Mouse (Mus musculus) brain, adult 2 months (tissue): ENCODE measurements at regions not wholly inside any gene's neighbourhood (a gene's known extent, or its start where the extent isn't known, plus 50 kb on each side); places are given as distances from the start of the nearest gene placed in this dataset.

ENCODE experiments used
- DNase-seq: peaks from one replicate; pipeline ENCODE4 v3.0.0; 2011; ENCODE audit warnings: low read depth, low spot score

DNA sequence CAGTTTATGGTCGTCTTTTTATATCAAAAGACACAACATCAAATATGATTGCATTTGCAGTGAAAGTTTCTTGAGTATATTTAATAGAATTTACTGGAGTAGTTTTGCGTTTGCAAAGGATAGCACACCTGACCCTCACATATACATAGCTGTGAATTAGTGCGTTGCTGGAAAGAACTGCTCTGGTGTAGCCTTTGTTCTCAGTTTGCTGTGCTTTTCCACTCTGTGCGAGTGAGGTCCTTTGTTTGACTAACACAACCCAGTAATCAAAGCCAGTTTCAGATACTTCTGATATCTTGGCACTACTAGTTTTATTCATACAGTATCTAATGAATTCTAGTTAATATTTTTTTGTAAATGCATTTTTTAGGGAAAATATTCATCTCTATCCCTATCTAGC, 84.7 kb downstream of the Trim52 start:
- DNase-seq, result no peak

DNA sequence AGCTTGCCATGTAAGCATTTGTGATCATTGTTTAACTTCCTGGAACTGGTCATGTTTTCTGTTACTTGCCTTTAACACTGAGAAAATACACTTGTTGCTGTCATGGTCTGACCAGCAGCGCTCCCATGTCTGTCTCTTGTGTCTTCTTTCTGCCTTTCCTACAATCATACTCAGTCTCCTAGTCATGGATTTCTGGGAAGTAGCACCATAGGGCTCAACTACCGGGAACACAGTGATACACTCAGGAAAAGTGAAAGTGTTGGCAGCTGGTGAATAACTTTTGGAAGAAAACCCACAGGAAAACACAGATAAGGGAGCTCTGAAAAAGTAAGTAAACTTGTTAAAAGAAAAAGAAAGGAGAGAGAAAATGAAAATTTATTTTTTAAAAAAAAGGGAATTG, 87.6 kb downstream of the Trim52 start:
- no peak for DNase-seq

DNA sequence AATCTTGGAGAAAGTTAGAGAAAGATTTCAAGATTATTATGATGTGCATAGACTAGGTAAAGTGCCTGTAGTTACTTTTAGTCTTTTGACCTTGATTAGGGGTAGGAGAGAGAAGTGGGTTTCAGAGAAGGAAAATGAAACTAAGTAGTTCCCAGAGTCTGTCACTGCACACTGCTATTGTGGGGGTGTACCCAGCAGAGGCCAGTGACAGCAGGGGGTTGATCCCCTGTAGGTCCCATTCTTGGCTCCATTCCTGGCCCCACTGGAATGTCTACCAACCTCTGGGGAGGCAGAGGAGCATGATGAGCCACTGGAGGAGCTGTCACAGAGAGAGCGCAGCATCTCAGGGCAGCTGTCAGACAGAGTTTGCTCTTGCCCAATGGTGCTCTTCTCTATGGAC, 88.1 kb downstream of the Trim52 start:
- DNase-seq, result no peak

DNA sequence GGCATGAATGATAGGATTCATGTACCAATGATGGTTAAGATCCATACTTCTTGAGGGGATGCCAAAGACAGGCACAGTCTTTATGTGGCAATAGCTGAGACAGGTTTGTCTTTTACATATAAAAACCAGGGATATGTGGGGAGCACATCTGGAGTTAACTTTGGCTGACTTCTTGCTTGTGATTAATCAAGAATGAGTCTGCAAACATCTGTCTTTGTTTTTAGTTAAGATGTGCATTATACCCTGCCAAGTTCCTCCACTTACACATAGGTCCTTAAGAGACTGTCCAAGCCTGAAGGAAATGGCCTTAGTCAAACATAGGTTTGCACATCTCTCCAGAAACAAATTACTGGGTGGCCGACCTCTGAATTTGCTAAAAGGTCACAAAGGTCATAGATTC, 91.8 kb downstream of the Trim52 start:
- DNase-seq, result no peak

DNA sequence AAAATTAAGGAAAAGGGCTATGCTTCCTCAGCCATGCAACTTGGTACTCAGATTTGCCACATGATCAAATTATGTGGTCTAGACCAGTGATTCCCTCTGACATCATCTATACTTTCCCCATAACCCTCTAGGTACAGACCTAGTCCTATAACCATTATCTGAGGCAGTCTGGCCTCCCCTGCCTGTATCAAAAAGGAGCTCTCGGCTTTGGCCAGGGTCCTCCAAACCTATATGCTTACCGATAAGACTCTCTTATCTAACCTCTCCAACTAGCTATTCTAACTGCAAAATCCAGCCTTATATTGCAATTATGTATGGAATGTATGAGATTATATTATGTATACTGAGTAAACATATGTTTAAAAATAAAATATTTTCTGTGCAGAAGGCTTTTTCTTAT, 93.1 kb downstream of the Trim52 start:
- DNase-seq, result no peak

DNA sequence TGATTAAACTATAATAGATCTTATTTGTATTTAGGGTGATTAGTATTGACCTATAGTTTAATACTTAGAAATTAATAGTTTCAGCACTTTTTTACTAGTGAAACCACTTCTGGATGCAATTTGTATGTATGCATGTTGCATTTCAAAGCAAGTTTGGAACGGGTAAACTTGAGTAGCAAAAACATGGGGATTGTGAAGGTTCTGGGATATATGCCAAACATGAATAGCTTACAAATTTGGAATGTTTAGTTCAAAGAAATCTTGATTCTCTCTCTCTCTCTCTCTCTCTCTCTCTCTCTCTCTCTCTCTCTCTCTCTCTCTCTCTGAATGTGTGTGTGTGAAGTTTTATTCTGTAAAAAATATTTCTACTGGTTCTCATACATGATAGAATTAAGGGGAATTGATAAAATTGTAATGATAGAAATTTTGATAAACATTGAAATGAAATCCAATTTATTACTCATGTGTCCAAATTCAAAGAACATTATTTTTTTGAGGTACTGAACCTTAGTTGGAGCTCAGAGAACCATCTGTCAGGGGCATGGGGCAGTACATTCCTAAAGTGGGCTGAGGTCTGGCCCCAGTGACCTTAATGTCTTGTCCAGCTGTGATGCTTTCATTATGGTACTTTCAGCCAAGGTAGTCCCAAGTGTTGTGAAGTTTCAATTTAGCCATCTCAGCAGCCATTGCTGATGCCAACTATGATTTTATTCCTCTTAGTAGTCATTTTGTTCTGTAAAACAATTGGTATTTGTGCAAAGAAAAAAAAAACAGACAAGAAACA, 93.7 kb downstream of the Trim52 start:
- peak; percentile 3 for DNase-seq

DNA sequence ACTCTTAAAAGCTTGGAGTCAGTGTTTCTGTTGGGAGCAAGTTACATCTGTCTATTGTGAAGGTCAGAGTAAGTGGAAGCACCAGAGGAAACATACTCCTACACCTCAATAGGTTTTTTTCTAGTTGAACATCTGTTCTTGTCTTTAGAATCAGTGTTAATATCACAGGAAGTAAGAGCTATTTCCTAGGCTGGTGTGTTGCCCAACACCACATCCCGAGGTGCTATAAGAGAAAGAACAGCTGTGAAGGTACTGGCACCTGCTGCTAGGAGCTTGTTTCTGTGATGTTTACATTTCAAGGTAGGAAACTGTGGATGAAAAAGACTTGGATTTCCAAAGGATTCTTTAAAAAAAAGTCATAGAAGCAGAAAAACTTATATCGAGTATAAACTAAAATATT, 105.1 kb downstream of the Trim52 start:
- peak; percentile 4 for DNase-seq

DNA sequence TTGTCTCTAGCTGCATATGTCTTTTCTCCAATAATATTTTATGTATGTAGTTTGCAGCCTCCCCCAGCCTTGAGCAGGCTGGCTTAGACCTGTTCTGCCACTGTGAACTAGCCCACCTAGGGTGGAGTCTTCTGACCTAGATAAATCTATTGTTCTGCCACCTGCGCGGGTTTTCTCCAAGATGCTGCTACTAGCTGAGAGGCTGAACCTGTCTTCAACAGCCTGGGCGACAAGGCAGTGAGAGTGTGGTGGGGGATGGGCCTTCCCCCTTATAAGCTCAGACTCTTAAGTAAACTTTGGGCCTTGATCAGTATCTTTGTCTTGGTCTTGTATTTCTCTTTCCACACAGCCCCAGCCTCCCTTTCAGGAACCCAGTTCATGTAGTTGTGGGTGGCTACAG, 111.7 kb downstream of the Trim52 start:
- DNase-seq, result no peak

DNA sequence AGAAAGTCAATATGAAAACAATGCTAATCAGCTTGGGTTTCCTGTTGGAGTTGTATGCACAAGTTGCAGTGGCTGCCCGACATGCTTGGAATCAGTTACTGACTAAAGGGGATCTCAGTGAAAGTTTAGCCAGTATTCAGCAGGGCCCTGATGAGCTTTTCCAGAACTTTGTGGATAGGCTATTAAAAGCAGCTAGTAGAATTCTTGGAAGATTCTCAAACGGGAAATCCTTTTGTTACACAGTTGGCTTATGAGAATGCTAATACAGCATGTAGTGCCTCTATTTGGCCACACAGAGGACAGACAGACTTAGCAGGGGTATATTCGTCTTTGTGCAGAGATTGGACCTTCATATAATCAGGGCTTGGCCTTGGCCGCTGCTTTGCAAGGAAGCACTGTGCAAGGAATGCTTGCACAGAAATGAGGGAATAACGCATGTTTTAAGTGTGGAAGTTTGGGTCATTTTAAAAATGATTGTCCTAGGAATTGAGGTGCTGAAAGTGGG, 113.3 kb downstream of the Trim52 start:
- no peak for DNase-seq

DNA sequence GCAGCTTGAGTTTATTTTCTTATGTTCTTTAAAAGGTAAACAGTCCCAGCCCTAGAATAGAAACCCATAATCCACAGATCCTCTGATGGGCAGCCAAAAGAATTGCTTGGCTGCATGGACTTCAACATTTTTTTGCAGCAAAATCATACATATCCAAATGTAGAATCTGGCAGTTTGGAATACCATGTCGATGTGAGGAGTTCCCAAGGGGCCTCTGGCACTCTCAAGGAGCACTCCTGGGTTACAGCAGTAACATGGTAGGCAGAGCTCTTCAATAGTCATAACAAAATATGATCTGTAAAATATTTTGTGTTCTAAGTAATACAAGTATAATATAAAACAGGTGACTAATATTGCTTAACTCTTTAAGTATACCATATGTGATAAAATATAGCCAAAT, 119.4 kb downstream of the Trim52 start:
- DNase-seq, result no peak

DNA sequence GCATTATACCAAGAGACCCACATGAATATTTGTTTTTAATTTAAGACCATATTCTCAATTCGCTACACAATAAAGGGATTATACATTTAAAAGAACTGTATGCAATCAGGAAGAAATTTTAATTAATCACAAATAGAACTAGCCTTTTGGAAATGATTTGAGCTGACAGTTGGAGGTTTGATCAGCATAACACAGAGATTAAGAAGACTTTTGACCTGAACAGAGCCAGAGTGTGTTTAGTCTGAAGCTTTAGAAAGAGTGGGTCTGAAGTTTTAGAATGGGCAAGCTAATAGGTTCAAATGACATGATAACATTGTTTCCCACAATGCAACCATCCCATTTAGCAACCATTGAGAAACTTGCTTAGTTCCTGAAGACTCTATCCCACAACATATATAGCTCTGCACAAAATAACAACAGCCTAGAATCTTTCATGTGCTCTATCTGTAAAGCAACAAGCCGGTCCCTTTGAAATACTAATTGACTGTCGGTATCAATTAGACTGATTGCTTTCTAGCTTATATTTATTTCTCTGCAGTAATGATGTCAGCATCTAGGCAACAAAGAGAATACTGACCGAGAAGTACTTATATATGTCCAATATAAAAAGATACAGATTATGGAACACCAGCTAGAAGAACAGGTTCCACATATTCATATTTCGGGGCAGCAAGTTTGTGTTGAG, 135.9 kb downstream of the Trim52 start:
- DNase-seq, result no peak

DNA sequence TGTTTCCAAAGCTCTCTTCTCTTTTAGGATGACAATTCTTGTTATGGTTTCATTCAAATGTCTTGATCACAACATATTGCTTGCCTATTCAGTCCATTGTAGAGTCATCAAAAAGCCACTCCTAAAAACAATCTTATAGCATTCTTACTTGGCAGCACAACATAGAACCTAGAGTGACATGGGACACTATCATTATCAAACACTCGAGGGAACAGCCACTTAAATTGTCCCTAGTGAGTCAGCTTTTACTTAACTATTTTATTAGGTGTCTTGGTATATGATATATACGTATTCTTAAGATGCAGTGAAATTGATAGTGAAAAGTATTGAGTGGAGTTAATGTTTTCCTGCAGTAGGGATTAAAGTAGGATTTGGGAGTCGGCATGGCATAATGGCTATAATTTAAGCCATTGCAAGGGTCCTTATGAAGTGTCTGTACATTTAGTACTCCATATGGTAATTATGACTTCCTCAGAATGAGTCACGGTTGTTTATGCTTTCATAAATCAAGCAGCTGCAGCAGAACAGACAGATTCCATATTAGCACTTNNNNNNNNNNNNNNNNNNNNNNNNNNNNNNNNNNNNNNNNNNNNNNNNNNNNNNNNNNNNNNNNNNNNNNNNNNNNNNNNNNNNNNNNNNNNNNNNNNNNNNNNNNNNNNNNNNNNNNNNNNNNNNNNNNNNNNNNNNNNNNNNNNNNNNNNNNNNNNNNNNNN, 153.6 kb downstream of the Trim52 start:
- peak; percentile 42 for DNase-seq

DNA sequence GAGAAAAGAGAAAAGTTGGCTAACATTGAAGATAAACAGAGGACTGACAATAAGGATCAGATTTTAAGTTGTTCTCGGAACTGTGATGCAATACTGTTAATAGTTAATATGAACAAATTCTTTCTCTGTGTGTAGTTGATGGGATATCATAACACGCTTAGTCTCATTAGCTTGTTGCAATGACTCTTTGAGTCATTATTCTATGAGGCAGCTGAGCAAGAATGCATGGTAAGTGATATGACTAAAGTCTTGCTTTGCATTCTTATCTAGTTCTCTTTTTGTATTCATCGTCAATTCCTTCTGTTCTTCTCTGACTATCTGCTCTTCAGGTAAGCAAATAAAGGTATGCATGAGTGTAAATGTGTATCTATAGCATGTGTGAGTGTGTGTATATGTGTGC, 159.3 kb downstream of the Trim52 start:
- DNase-seq, result no peak

DNA sequence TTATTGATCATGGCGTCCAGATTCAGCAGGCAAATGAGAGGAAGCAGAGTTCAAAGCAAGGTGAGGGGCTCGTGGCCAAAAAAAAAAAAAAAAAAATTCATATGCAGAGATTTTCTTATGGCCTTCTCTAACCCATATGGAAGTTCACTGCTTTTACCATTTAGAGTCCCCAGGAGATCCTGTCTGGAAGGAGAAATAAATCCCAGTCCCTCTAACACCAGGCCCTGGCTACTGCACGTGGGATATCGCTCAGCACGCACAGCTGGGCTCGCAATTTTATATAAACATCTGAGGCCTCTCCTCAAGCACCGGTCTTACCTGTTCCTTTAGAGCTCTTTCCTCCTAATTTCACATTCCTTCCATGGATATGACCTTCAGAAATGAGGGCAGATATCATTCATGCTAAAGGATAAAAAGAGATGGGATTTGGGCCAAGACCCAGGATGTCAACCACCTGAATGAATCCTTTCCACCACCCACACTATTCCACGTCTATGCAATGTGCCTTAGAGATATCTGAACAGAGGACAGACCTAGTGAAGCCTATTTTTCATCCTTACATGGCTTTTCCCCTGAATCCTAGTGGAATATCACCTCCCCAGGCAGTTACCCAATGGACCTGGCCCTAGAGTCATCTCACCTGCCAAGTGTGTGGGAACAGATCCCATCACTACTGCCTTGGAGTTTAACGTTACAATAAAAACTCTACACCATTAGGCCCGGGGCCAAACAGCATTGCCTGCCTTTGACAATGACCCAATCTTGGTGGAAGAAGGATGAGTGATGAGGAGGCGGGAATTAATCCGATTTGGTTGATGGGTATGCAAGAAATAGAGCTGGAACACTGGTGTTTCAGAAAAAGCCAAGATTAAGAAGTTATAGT, 161.9 kb downstream of the Trim52 start:
- no peak for DNase-seq

DNA sequence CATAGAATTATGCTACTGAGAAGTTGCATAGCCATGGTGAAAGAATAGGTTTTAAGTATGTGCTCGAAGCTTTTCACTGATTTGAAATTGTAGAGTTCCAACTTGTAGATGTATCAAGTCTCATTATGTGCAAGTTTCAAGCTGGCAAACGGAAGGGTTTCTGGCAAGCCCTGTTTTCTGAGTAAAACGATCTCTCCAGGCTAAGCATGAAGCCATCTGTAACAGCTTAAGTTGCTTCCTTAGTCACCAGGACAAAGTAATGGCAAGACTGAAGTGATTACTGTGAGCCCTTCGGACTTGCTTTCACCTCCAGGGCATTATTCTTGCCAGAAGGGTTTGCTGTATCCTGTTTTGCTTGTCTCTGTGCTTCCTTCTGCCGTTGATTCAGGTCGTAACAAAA, 163.7 kb downstream of the Trim52 start:
- DNase-seq, result peak; percentile 19

DNA sequence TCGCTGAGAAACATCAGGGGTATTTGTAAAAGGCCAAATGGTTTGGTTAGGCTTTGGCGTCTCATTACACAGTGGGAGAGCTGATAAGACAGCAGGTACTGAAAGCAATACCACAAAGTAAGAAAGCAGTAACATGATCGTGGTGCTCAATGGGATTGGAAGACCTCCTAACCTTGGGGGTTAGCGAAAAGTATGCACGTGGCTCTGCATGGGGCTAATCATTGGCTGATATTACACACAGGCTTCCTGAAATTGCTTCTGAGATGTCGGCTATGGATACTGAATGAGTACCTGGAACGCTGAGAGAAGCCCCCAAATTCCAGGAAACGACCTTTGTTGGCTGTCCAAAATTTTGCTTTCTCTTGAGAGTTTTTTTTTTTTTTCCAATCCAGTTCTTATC, 207.6 kb downstream of the Trim52 start:
- no peak for DNase-seq

DNA sequence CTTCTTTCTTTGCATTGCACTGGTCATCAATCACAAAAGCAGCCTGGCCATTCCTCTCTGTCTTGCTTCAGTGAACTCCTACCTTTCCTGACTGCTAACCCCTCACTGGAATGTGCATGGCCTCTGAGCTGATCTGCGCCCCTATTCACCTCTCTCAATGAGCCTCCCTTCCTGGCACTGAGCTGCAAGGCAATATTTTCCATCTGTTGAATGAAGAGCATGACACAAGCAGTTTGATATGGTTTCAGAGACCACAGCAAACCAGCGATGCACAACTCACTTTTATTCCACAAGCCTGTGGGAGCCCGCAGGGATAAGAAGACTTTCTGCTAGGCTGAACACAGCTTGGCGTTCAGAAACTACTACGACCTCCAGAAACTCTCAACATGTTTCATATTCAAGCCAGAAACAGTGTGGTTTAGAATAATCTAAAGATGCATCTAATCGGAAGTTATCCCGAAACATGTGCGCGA, 208.1 kb downstream of the Trim52 start:
- DNase-seq, result no peak

DNA sequence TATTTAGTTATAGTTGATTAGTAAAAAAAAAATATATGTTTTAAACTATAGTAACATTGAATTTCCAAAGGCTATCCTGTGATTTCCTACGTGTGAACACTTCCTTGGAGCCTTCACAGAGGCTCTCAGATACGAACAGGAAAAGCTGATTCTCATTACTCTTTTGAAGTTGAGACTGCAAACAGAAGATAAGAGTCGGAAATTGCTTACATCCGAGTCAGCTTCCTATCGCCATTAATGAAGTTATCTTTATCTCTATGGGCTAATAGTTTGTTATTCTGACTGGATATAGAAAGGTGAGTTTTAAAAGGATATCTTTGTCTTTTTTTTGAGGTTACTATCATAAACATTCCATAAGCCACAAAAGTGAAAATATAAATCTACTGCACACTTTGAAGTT, 212.8 kb downstream of the Trim52 start:
- no peak for DNase-seq

DNA sequence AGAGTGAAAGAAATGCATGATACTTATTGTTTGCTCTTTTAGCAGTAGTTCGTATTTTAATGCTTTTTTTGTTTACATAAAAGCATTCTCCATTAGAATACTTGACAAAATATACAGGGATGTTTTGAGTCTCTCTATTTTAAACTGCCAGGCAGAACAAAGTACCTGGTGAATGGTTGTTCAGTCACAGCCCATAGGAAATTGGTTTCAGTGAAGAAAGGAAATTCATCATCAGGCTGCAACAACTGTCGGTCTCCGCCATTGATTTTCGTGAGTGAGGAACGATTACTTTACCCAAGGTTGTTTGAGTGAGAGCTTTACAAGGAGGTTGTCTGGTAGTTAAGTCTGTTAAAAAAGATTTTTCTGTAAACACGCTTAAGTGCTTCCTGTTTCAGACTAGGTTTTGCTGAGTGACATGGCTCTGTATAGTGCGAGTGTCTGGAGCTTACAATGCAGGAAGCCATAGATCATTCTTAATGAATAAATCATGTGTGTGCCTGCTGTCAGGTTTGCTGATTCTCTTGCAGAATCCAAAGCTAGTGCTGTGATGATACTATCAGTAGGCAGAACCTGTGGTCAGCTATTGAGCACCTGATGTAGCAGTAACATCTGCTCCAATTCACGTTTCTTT, 221.8 kb downstream of the Trim52 start:
- no peak for DNase-seq

DNA sequence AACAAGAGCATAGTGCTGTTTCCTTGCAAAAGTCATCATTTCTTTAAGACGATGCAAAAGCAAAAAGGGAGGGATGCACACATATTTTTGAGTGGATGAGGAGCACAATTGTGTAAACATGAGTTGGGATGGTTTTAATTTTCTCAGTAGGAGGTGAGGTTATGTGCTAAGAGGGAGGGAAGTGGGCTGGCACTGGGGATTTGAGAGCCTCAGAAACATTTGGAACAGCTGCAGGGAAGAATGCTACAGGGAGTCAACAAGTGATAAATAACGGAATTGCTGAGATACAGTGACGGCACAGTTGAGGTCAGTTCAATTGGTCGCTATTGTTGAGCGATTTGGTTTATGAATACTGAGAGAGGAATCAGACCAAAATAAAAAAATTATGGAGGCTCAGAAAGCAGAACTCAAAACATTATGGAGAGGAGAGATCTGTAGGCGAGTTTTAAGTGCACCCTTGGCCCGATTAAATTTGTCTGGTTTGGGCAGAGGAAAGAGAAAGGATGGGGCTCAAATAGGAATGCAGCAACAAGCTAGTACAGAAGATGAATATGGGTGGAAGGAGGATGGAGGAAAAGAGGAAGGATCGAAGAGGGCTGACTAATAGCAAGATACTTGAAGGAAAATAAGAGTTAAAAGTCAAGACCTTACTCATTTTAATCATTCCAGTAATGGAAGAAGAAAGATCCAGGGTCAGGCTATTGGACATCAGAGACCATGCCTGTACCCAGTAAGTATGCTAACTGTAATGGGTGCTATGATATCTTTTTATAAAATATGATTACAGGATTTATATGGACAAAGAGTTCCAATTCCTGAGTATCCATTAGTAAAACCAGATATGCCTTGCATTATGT, 259.0 kb downstream of the Trim52 start:
- DNase-seq, result peak; percentile 10
